Mouse (Mus musculus): ENCODE measurements around the gene Fahd2a. TPM values are rescaled to one million over a fixed set of nuclear protein-coding genes. Genes with fewer than 3 reads are reported as not detected.

Fahd2a gene
- total and polyA plus RNA-seq, 3 experiments, result 6.8 to 8.2 TPM; not detected in 1

- no peak overlapping the region for H3K27ac ChIP-seq (ENCODE audit: control insufficient read depth, low read depth, low read length)
- H3K9ac ChIP-seq (ENCODE audit: control insufficient read depth, low read depth, low read length, poor library complexity, severe bottlenecking), result no peak overlapping the region
- no peaks in the 10 kb centered on the region for H3K9me3 ChIP-seq (replicated peaks; ENCODE audit: insufficient read depth, low read length)
- H3K27me3 ChIP-seq (ENCODE audit: control insufficient read depth in 1 of 2, insufficient read depth in 2 of 2, low read length in 2 of 2), result peaks cover 0 to 2% of the 10 kb centered on the region in 2 experiments; a peak in 1 of 4 replicates
- DNase-seq (ENCODE audit: low read depth, low spot score), result no peak
- H3K79me2 ChIP-seq (ENCODE audit: control insufficient read depth, insufficient read depth, low read length, poor library complexity), result no peaks in the 10 kb centered on the region
- H3K36me3 ChIP-seq (ENCODE audit: control insufficient read depth in 1 of 2, insufficient read depth in 2 of 2, low read length in 2 of 2), result no peaks in the 10 kb centered on the region
- TF ChIP-seq SIN3A (IDR thresholded peaks at IDR 0.05; ENCODE audit: low read length) (no peak), JUND (IDR thresholded peaks at IDR 0.05; ENCODE audit: low read depth, low read length) (no peak), CHD2 (IDR thresholded peaks at IDR 0.05; ENCODE audit: low read length) (no peak), POLR2AphosphoS5 (IDR thresholded peaks at IDR 0.05; ENCODE audit: borderline replicate concordance, low read depth, low read length) (no peak), TAL1 (IDR thresholded peaks at IDR 0.05; ENCODE audit: low read length) (no peak), ZKSCAN1 (IDR thresholded peaks at IDR 0.05; ENCODE audit: low read depth, low read length) (no peak), EP300 (IDR thresholded peaks at IDR 0.05; ENCODE audit: low read depth in 1 of 2, low read length in 2 of 2) (no peak), ZMIZ1 (IDR thresholded peaks at IDR 0.05; ENCODE audit: low read depth, low read length) (no peak), MYB (IDR thresholded peaks at IDR 0.05; ENCODE audit: low read depth, low read length) (no peak), MEF2A (IDR thresholded peaks at IDR 0.05; ENCODE audit: extremely low read depth, insufficient replicate concordance, low read depth, low read length, poor library complexity, severe bottlenecking) (no peak), RAD21 (IDR thresholded peaks at IDR 0.05; ENCODE audit: low read depth, low read length) (no peak), RCOR1 (IDR thresholded peaks at IDR 0.05; ENCODE audit: low read depth, low read length) (no peak)
- H3K4me3 ChIP-seq (ENCODE audit: control insufficient read depth in 1 of 2, insufficient read depth in 1 of 2, low read depth in 2 of 2, low read length in 2 of 2), result no peak overlapping the region
- no peaks in the 10 kb centered on the region for H3K4me1 ChIP-seq (ENCODE audit: control insufficient read depth in 1 of 2, insufficient read depth in 2 of 2, low read length in 2 of 2)
Measured at GRCm38 (mm10) chr2:127471281-127471680, 26.9 kb upstream of the Fahd2a start.

- Histone ChIP-seq H3K27me3 (ENCODE audit: control insufficient read depth in 1 of 2, insufficient read depth in 2 of 2, low read length in 2 of 2) (peaks cover 0 to 2% of the 10 kb centered on the region in 2 experiments; a peak in 1 of 4 replicates), H3K4me1 (ENCODE audit: control insufficient read depth in 1 of 2, insufficient read depth in 2 of 2, low read length in 2 of 2) (no peaks in the 10 kb centered on the region), H3K79me2 (ENCODE audit: control insufficient read depth, insufficient read depth, low read length, poor library complexity) (no peaks in the 10 kb centered on the region), H3K36me3 (ENCODE audit: control insufficient read depth in 1 of 2, insufficient read depth in 2 of 2, low read length in 2 of 2) (no peaks in the 10 kb centered on the region), H3K4me3 (ENCODE audit: control insufficient read depth in 1 of 2, insufficient read depth in 1 of 2, low read depth in 2 of 2, low read length in 2 of 2) (no peak overlapping the region), H3K9ac (ENCODE audit: control insufficient read depth, low read depth, low read length, poor library complexity, severe bottlenecking) (no peak overlapping the region), H3K9me3 (replicated peaks; ENCODE audit: insufficient read depth, low read length) (no peaks in the 10 kb centered on the region), H3K27ac (ENCODE audit: control insufficient read depth, low read depth, low read length) (no peak overlapping the region)
- no peak for DNase-seq (ENCODE audit: low read depth, low spot score)
- TF ChIP-seq MEF2A (IDR thresholded peaks at IDR 0.05; ENCODE audit: extremely low read depth, insufficient replicate concordance, low read depth, low read length, poor library complexity, severe bottlenecking) (no peak), ZNF384 (IDR thresholded peaks at IDR 0.05; ENCODE audit: low read depth, low read length) (no peak), ETS1 (IDR thresholded peaks at IDR 0.05; ENCODE audit: low read depth, low read length) (no peak), ZMIZ1 (IDR thresholded peaks at IDR 0.05; ENCODE audit: low read depth, low read length) (no peak), MYB (IDR thresholded peaks at IDR 0.05; ENCODE audit: low read depth, low read length) (no peak), TBP (IDR thresholded peaks at IDR 0.05; ENCODE audit: low read depth, low read length) (no peak), POLR2AphosphoS2 (IDR thresholded peaks at IDR 0.05; ENCODE audit: low read length) (no peak), RAD21 (IDR thresholded peaks at IDR 0.05; ENCODE audit: low read depth, low read length) (no peak), MYC (IDR thresholded peaks at IDR 0.05; ENCODE audit: low read depth, low read length) (no peak), TAL1 (IDR thresholded peaks at IDR 0.05; ENCODE audit: low read length) (no peak), EP300 (IDR thresholded peaks at IDR 0.05; ENCODE audit: low read depth in 1 of 2, low read length in 2 of 2) (no peak), HCFC1 (IDR thresholded peaks at IDR 0.05; ENCODE audit: low read depth, low read length) (no peak), ELF1 (IDR thresholded peaks at IDR 0.05; ENCODE audit: low read depth, low read length) (no peak), SIN3A (IDR thresholded peaks at IDR 0.05; ENCODE audit: low read length) (no peak), BHLHE40 (IDR thresholded peaks at IDR 0.05; ENCODE audit: borderline replicate concordance, low read depth, low read length) (no peak), USF2 (IDR thresholded peaks at IDR 0.05; ENCODE audit: borderline replicate concordance in 1 of 2, insufficient read depth in 1 of 2, low read depth in 1 of 2, low read length in 2 of 2) (no peak), TCF12 (IDR thresholded peaks at IDR 0.05; ENCODE audit: low read depth, low read length) (no peak), CHD1 (IDR thresholded peaks at IDR 0.05; ENCODE audit: low read depth, low read length) (no peak), SMC3 (IDR thresholded peaks at IDR 0.05; ENCODE audit: low read depth, low read length) (no peak), NRF1 (IDR thresholded peaks at IDR 0.05; ENCODE audit: insufficient read depth, low read depth, low read length, poor library complexity, severe bottlenecking) (no peak)
Measured at GRCm38 (mm10) chr2:127470661-127471060, 26.3 kb upstream of the Fahd2a start.

All from MEL (cell line).